In the genomic region with DNA sequence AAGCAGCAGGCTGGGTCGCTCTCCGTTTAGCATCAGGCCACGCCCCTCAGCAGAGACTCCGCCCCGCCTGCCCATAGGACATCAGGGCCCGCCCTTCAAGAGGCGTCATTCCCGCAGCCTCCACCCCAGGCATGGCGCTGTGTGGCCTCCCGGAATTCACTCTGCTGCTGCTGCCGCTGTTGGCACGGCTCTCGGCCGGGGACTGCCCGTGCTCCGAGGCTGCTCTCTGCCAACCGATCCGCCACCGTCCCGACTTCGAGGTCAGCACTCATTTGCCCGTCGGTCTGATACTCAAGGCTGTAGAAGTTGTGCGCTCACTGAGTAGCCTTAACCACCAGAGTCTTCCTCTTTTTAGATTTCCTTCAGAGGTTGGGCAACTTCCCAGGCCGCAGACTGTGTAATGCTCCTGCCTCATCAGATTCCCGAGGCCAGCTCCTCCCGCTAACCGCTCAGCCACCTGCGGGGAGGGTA, we compare ENCODE assay signal across 8 mouse cellular contexts. TPM values are rescaled to one million over a fixed set of nuclear protein-coding genes. Genes with fewer than 3 reads are reported as not detected.
DNase-seq lines count a peak whose midpoint lies in the region; ATAC-seq lines count a peak whose summit lies in the region.

No protein-coding gene starts in this region.

- peak overlapping the region; percentile 76 for H3K4me3 ChIP-seq in brown adipose tissue, adult 24 weeks (ENCODE audit: insufficient read depth, low read depth, low read length)
- peak overlapping the region; percentile 67 to 73 for H3K4me3 ChIP-seq in heart, embryonic 14.5 days (ENCODE audit: control insufficient read depth in 1 of 2, insufficient read depth in 1 of 2, low read depth in 1 of 2, low read length in 2 of 2)
- H3K4me3 ChIP-seq in liver, embryonic 13.5 days (replicated peaks): peak overlapping the region; percentile 71
- peak overlapping the region; percentile 67 for H3K4me3 ChIP-seq in stomach, embryonic 16.5 days (replicated peaks; ENCODE audit: low read length)

- H3K9me3 ChIP-seq in heart, embryonic 14.5 days (ENCODE audit: control insufficient read depth, low read length): peaks cover 5% of the 10 kb centered on the region; the same call in 1 of the 2 replicates
- H3K9me3 ChIP-seq in liver, embryonic 13.5 days (replicated peaks): 0 out of 2 replicates have a peak, but pooled peaks cover 5% of the 10 kb centered on the region
- H3K9me3 ChIP-seq in stomach, embryonic 16.5 days (replicated peaks; ENCODE audit: control insufficient read depth, low read length): no peaks in the 10 kb centered on the region

- peak overlapping the region; percentile 79 for H3K9ac ChIP-seq in heart, embryonic 14.5 days (ENCODE audit: low read length)
- H3K9ac ChIP-seq in liver, embryonic 13.5 days: peak overlapping the region; percentile 81
- peak overlapping the region; percentile 88 for H3K9ac ChIP-seq in stomach, embryonic 16.5 days (ENCODE audit: low read length)

- H3K4me2 ChIP-seq in heart, embryonic 14.5 days (ENCODE audit: low read length): peak overlapping the region; percentile 79
- H3K4me2 ChIP-seq in liver, embryonic 13.5 days: peak overlapping the region; percentile 90
- peak overlapping the region; percentile 58 for H3K4me2 ChIP-seq in stomach, embryonic 16.5 days (ENCODE audit: low read depth, low read length)

- H3K27ac ChIP-seq in brown adipose tissue, adult 24 weeks (replicated peaks; ENCODE audit: low read depth, low read length): peak overlapping the region; percentile 82
- peak overlapping the region; percentile 76 to 77 for H3K27ac ChIP-seq in heart, embryonic 14.5 days (replicated peaks in 1 of 2; ENCODE audit: control insufficient read depth in 1 of 2, insufficient read depth in 1 of 2, low read depth in 2 of 2, low read length in 2 of 2)
- peak overlapping the region; percentile 78 for H3K27ac ChIP-seq in liver, embryonic 13.5 days
- H3K27ac ChIP-seq in stomach, embryonic 16.5 days (ENCODE audit: low read length): peak overlapping the region; percentile 90

- H3K4me1 ChIP-seq in brown adipose tissue, adult 24 weeks (ENCODE audit: control insufficient read depth, insufficient read depth, insufficient read length, low read length): peaks cover 4% of the 10 kb centered on the region; the same call in 1 of the 2 replicates
- H3K4me1 ChIP-seq in heart, embryonic 14.5 days (ENCODE audit: control insufficient read depth in 2 of 2, insufficient read depth in 2 of 2, low read length in 2 of 2): peaks cover 0 to 2% of the 10 kb centered on the region in 2 experiments; a peak in 1 of 4 replicates
- H3K4me1 ChIP-seq in liver, embryonic 13.5 days (replicated peaks): peaks cover 34% of the 10 kb centered on the region
- peaks cover 2% of the 10 kb centered on the region; the same call in 1 of the 2 replicates for H3K4me1 ChIP-seq in stomach, embryonic 16.5 days (ENCODE audit: control insufficient read depth, insufficient read depth, low read length)

- under 1% methylated on average over 29 of the region's 29 CpGs for WGBS in heart, embryonic 14.5 days
- under 1% methylated on average over 29 of the region's 29 CpGs for WGBS in liver, embryonic 13.5 days (ENCODE audit: insufficient replicate concordance)
- WGBS in stomach, embryonic 16.5 days: 0% methylated on average over 29 of the region's 29 CpGs

- peak; percentile 95 for DNase-seq in CD4-positive, CD25-positive, alpha-beta regulatory T cell, adult 2 months (ENCODE audit: low read depth, low spot score)
- DNase-seq in fibroblast of lung, adult 2 months (ENCODE audit: low read depth): peak; percentile 71
- peak; percentile 96 for DNase-seq in kidney, postnatal 14 days
- DNase-seq in liver, embryonic 13.5 days: peak; percentile 93
- peak; percentile 91 for DNase-seq in neural tube, embryonic 10.5 days (ENCODE audit: extremely low spot score, low spot score)

- peak; percentile 98 for ATAC-seq in heart, embryonic 14.5 days (ENCODE audit: insufficient number of reproducible peaks, insufficient read depth, low FRiP score, low read depth)
- ATAC-seq in liver, embryonic 13.5 days (ENCODE audit: low read depth): peak; percentile 99
- ATAC-seq in stomach, embryonic 16.5 days (ENCODE audit: insufficient read depth, low FRiP score): peak; percentile 99

- H3K27me3 ChIP-seq in heart, embryonic 14.5 days (ENCODE audit: control insufficient read depth, insufficient read depth, low read length): no peaks in the 10 kb centered on the region
- no peaks in the 10 kb centered on the region for H3K27me3 ChIP-seq in liver, embryonic 13.5 days
- H3K27me3 ChIP-seq in stomach, embryonic 16.5 days (ENCODE audit: control insufficient read depth, insufficient read depth, low read length): no peaks in the 10 kb centered on the region

- peaks cover 3% of the 10 kb centered on the region for H3K36me3 ChIP-seq in heart, embryonic 14.5 days (ENCODE audit: control insufficient read depth, insufficient read depth, low read length)
- H3K36me3 ChIP-seq in liver, embryonic 13.5 days: peaks cover 9% of the 10 kb centered on the region
- no peaks in the 10 kb centered on the region for H3K36me3 ChIP-seq in stomach, embryonic 16.5 days (ENCODE audit: control insufficient read depth, insufficient read depth, low read length)

RNA-seq across cellular contexts. Expression of gene Ctbs, which starts 0.8 kb away (rescaled TPM):
- polyA plus RNA-seq in brown adipose tissue, adult 24 weeks (2012; ENCODE audit: insufficient read depth, insufficient read length, missing spikeins): 4.9 and 5.0 TPM in 2 replicates
- polyA plus RNA-seq in heart, embryonic 14.5 days (2014; fragmentation: Nextera tagmentation; extraction: Ambion mirVana): 11.3 and 11.5 TPM in 2 replicates
- 4.8 and 4.9 TPM in 2 replicates for polyA plus RNA-seq in liver, embryonic 13.5 days (2015; fragmentation: Nextera tagmentation; extraction: Ambion mirVana)
- 11.5 and 12.7 TPM in 2 replicates for polyA plus RNA-seq in stomach, embryonic 16.5 days (2015; fragmentation: Nextera tagmentation; extraction: Ambion mirVana)

RNA-seq across cellular contexts. Expression of gene Ssx2ip, which starts 46.0 kb away (rescaled TPM):
- 4.0 and 8.6 TPM in 2 replicates for polyA plus RNA-seq in brown adipose tissue, adult 24 weeks (2012; ENCODE audit: insufficient read depth, insufficient read length, missing spikeins)
- polyA plus RNA-seq in heart, embryonic 14.5 days (2014; fragmentation: Nextera tagmentation; extraction: Ambion mirVana): 17.1 and 19.6 TPM in 2 replicates
- 105 and 130 TPM in 2 replicates for polyA plus RNA-seq in liver, embryonic 13.5 days (2015; fragmentation: Nextera tagmentation; extraction: Ambion mirVana)
- polyA plus RNA-seq in stomach, embryonic 16.5 days (2015; fragmentation: Nextera tagmentation; extraction: Ambion mirVana): 27.3 and 27.7 TPM in 2 replicates

RNA-seq across cellular contexts. Expression of gene Spata1, which starts 49.1 kb away (rescaled TPM):
- polyA plus RNA-seq in brown adipose tissue, adult 24 weeks (2012; ENCODE audit: insufficient read depth, insufficient read length, missing spikeins): 3.4 and 6.4 TPM in 2 replicates
- polyA plus RNA-seq in heart, embryonic 14.5 days (2014; fragmentation: Nextera tagmentation; extraction: Ambion mirVana): 5.5 and 6.5 TPM in 2 replicates
- polyA plus RNA-seq in liver, embryonic 13.5 days (2015; fragmentation: Nextera tagmentation; extraction: Ambion mirVana): 0.88 and 1.1 TPM in 2 replicates
- polyA plus RNA-seq in stomach, embryonic 16.5 days (2015; fragmentation: Nextera tagmentation; extraction: Ambion mirVana): 3.1 and 4.1 TPM in 2 replicates

RNA-seq across cellular contexts. Expression of gene Gng5, which starts 49.2 kb away (rescaled TPM):
- 398 and 520 TPM in 2 replicates for polyA plus RNA-seq in brown adipose tissue, adult 24 weeks (2012; ENCODE audit: insufficient read depth, insufficient read length, missing spikeins)
- 1,503 and 1,593 TPM in 2 replicates for polyA plus RNA-seq in heart, embryonic 14.5 days (2014; fragmentation: Nextera tagmentation; extraction: Ambion mirVana)
- 639 and 648 TPM in 2 replicates for polyA plus RNA-seq in liver, embryonic 13.5 days (2015; fragmentation: Nextera tagmentation; extraction: Ambion mirVana)
- 885 and 955 TPM in 2 replicates for polyA plus RNA-seq in stomach, embryonic 16.5 days (2015; fragmentation: Nextera tagmentation; extraction: Ambion mirVana)

Comparison
In these comparisons a context has a peak if more than half of its experiments do, and no peak if none do; other contexts are left out.
1. Peak in every context shown above with its lines: DNase-seq, ATAC-seq, H3K4me3 ChIP-seq and H3K27ac ChIP-seq.